Mouse (Mus musculus) gonadal fat pad, adult 2 months (tissue): ENCODE results near the gene Trim25. TPM values are rescaled to one million over a fixed set of nuclear protein-coding genes. Genes with fewer than 3 reads are reported as not detected.

Source experiments
- DNase-seq: peaks from one replicate; pipeline ENCODE4 v3.0.0-alpha.2; 2012; ENCODE audit warnings: low read depth
- polyA plus RNA-seq: library from polyadenylated mRNA; depleted of rRNA; stranded (reverse); fragments of >200 nt; gene quantifications from 2 replicates; pipeline ENCODE4 v1.2.3, GENCODE M21; 2012; rRNA removed

Gene Trim25
- polyA plus RNA-seq, result 14.0 and 22.2 TPM in 2 replicates

GRCm38 (mm10) chr11:88998974-88999722 is at the start of gene Trim25:
Gene Trim25, plus strand, starts transcription at chr11:88999376.
- DNase-seq, result no peak

- no peak for DNase-seq
These were observed 49.2 kb upstream of the Trim25 start for GRCm38 (mm10) chr11:88949802-88950639.

GRCm38 (mm10) chr11:88950640-88951250 is 48.4 kb upstream of the Trim25 start:
- DNase-seq, result no peak

- no peak for DNase-seq
These were observed 47.6 kb upstream of the Trim25 start for GRCm38 (mm10) chr11:88951576-88951975.

GRCm38 (mm10) chr11:88952117-88952516 is 47.1 kb upstream of the Trim25 start:
- DNase-seq, result no peak

- no peak for DNase-seq
These were observed 45.6 kb upstream of the Trim25 start for GRCm38 (mm10) chr11:88953582-88953981.

- no peak for DNase-seq
These were observed 44.4 kb upstream of the Trim25 start for GRCm38 (mm10) chr11:88954803-88955202.

- peak; percentile 45 for DNase-seq
These were observed 43.8 kb upstream of the Trim25 start, which contains the start of gene Scpep1 for GRCm38 (mm10) chr11:88955217-88955969. Gene Scpep1, minus strand, starts transcription at chr11:88955465.

- DNase-seq, result no peak
These were observed 40.3 kb upstream of the Trim25 start for GRCm38 (mm10) chr11:88958851-88959250.

GRCm38 (mm10) chr11:88966881-88967361 is 32.3 kb upstream of the Trim25 start, which contains the start of gene Elobl:
Gene Elobl, minus strand, starts transcription at chr11:88966931.
- DNase-seq, result no peak

- DNase-seq, result no peak
These were observed 28.9 kb upstream of the Trim25 start, which contains the start of gene Coil for GRCm38 (mm10) chr11:88970202-88970732. Gene Coil, plus strand, starts transcription at chr11:88970252.

- no peak for DNase-seq
These were observed 25.1 kb upstream of the Trim25 start for GRCm38 (mm10) chr11:88973776-88974701.

- no peak for DNase-seq
These were observed 22.9 kb upstream of the Trim25 start for GRCm38 (mm10) chr11:88976320-88976719.

GRCm38 (mm10) chr11:88977188-88977587 is 22.0 kb upstream of the Trim25 start:
- no peak for DNase-seq

- DNase-seq, result no peak
These were observed 17.8 kb upstream of the Trim25 start for GRCm38 (mm10) chr11:88981337-88981736.

GRCm38 (mm10) chr11:88986616-88987015 is 12.6 kb upstream of the Trim25 start:
- no peak for DNase-seq

GRCm38 (mm10) chr11:88988956-88989355 is 10.2 kb upstream of the Trim25 start:
- no peak for DNase-seq

GRCm38 (mm10) chr11:88989530-88989929 is 9.6 kb upstream of the Trim25 start:
- DNase-seq, result no peak

GRCm38 (mm10) chr11:88993186-88993585 is 6.0 kb upstream of the Trim25 start:
- no peak for DNase-seq

- DNase-seq, result no peak
These were observed 5.6 kb upstream of the Trim25 start for GRCm38 (mm10) chr11:88993625-88994024.
